Mouse (Mus musculus): ENCODE data around the gene Iqschfp. TPM values are rescaled to one million over a fixed set of nuclear protein-coding genes. Genes with fewer than 3 reads are reported as not detected.

Iqschfp gene
- total RNA-seq, 2 experiments from 2014 or later: 9.0 to 14.8 TPM

DNA sequence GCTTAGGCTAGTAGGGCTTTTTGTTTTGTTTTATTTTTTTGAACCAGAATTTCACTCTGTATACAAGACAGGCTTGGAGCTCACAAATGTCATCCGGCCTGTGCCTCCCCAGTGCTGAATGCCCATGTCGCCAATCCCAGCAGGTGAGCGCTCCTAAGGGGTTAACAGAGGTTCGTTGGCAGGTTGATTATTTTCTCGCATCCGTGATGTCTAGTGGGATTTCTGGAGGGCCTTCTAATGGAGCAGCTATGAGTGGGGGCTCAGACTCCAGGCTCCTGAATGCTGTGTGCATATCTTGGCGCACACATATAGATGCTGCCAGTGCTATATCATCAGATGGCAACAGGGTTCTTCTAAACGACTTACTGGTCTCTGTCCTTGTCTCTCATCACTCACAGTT lies 682.5 kb downstream of the Iqschfp start:
- intact Hi-C loops (cut with DNase I): no loop called here
- no peak for DNase-seq (ENCODE audit: low spot score in 2 of 2)

DNA sequence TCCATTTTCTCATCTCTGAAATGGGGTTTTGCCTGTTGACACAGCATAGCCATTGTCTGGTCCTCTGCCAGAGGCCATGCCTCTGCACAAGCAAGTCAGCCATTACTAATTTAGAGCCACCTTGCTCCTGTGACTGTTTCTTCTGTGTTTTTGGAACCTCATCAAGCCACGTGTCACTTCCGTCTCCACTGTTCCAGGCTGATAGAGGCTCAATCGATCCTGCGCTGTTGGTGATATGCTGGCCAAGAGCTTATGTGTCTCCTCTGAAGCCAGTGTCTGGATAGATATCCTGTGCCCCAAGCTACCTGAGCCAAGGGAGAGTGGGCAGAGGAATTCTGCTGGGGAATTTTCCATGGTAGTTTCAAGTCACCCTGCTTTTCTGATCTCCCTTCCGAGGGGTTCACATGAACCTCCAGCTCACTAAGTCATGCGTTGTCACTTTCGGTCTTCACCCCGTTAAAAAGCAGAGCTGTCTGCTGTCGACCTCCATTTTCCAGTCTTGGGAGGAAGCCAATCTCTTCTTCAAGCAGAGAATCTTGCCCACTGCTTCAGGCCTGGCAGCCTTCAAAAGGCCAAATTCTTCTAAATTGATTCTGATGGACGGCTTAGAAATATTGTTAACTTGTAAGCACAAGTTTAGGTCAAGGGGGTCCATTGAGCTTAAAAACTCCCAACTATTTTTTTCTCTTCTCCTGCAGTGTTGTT lies 683.8 kb downstream of the Iqschfp start:
- intact Hi-C loops (cut with DNase I): loop anchor here (2.0 to 5.0 kb wide), 2 partner anchors 33 to 102 kb away; no protein-coding TSS in a partner anchor
- peak in 1 of 2 experiments; percentile 57 for DNase-seq (ENCODE audit: low spot score in 2 of 2)

DNA sequence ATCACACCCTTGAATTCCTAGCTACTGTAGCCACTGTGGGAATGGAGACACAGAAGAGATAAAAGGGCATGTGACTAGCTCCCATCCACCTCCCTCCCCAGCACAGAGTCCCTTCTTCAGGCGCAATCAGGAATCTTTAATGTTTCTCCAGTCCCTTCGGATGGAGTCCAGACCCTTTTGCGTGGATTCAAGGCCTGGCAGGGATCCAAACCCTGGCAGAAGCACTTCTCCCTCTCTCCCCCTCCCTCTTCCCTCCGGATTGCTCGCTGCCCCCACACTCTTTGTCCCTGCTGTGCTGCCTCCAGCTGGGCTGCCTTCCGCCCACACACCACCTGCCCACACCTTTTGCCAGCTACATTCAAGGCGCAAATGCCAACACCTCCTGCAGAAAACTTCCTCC lies 684.4 kb downstream of the Iqschfp start:
- DNase-seq (ENCODE audit: low spot score in 2 of 2): peak; percentile 90 to 96
- intact Hi-C loops (cut with DNase I): loop anchor here (2.0 to 5.0 kb wide), 2 partner anchors 32 to 101 kb away; no protein-coding TSS in a partner anchor

DNA sequence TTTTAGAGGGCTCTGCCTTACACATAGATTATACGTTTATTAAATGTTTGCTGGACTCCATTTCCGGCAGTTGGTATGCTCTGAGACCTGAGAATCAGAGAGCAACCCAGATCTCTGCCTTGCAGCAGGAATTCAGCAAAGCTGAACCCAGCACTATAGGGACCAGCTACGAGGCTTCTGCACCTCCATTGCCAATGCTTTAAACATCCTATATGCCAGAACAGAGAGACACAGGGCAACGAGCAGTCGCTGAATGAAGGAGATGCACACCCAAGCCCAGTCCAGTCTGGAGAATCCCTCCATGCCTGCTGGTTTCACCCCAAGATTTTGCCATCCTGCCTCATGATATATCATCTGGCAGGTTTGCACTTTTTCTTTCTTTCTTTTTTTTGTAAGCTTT lies 684.9 kb downstream of the Iqschfp start:
- intact Hi-C loops (cut with DNase I): loop anchor here (2.0 to 5.0 kb wide), 2 partner anchors 32 to 100 kb away; no protein-coding TSS in a partner anchor
- no peak for DNase-seq (ENCODE audit: low spot score in 2 of 2)

DNA sequence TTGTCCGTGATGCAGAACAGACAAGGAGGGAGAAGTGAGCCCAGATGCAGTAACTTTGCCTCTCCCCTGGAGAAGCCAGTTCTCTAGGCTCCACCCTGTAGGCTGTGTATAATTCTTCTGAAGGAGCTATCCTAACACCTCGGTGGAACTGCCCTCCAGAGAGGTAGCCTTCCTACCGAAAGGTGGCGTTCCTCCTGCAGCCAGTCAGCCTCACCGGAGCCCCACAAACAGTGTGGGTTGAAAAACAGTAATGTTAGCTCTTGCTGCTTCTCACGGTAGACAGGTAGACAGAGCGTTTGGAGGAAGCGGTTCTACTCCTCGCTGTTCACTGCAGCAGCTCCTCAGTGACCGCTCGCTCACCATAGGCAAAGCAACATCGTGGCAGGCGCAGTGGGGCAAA lies 689.6 kb downstream of the Iqschfp start:
- no peak for DNase-seq (ENCODE audit: low spot score in 2 of 2)
- intact Hi-C loops (cut with DNase I): no loop called here

DNA sequence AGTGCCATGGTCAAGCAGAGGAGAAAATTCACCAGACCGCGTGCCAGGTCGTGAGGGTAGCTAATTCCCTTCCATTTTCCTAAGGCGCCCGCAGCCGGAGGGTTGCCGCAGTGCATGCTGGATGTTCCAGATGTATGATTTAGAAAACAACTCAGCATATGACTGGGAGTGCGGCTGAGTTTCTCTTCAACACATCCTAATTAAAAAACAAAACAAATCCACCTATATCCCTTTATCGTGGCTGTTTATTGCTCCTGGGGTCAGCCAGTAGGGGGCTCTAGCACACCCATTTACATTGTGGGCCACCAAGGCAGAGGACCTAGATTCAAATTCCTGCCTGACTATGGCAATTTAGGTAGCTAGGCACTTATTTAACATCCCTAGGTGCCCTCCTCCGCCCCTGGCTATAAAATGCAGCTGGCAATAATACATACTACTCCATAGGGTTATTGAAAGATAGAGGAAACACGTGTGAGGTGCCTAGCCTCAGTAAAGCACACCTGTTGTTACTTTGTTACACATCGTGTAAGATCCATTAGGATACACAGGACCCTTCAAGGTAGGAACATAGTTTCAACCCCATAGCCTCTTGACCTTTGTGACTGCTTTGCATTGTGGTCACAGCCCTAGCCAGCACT lies 690.2 kb downstream of the Iqschfp start:
- intact Hi-C loops (cut with DNase I): no loop called here
- no peak for DNase-seq (ENCODE audit: low spot score in 2 of 2)

DNA sequence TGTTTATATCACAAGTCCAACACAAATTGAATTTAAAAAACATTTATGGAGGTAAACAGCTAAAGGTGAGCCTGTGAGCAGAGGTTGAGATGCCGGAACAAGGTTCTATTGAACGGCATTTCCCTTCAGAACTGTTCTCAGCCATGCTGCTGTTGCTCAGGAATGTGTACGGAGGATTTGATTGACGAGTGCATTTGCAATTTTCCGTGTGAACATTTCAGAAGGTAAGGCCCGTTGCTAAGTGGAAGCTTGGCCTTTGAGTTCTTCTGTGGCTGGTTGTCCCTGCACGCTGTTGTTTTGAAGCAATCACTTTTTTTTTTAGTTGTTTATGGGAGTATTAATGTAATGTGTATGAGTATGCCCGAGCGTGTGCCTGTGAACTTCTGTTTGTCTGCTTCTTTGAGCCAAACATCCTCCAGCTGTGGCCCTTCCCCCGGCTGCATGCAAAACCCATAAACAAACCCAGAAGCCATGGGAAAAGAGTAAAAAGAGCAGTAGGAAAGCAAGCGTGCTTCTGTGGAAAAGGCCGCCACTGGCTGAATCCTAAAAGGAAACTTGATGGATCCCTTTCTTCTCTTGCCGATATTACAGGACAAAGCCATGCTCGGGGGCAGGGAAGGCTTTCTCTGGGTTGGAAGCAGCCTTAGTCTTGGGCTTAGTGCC lies 691.1 kb downstream of the Iqschfp start:
- no peak for DNase-seq (ENCODE audit: low spot score in 2 of 2)
- intact Hi-C loops (cut with DNase I): no loop called here

DNA sequence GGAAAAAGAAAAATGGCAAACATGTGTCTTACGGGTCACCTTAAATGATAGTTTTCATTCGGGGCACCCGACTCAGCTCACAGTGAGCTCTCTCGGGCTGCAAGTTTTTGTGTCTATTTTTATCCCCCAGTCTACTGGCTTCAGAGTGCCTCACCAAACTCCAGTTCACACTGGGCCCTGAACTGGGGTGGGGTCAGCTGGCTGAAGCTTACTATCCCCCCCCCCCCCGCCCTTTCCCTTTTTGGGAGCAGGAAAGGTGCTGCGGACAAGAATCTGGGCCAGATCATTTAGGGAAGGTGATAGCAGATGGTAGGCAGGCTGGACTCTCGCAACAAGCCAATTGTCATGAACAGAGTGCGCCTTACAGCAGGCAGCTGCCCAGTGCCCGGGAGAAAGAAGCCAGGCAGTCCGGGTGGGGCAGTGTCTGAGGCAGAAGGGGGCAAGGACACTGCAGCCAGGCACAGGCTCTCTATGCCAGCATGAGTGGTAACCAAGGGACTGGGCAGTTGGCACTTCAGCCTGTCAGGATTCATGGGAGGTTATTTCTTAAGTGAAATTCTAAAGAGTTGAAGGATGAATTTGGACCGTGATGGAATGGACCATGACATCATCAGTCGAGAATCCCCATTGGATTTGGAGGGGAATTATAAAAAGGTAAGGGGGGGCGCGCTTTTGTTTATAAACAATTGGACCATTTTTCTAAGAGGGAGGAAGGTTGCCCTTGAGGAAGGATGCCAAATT lies 691.9 kb downstream of the Iqschfp start:
- intact Hi-C loops (cut with DNase I): no loop called here
- DNase-seq (ENCODE audit: low spot score in 2 of 2): peak in 1 of 2 experiments; percentile 24

DNA sequence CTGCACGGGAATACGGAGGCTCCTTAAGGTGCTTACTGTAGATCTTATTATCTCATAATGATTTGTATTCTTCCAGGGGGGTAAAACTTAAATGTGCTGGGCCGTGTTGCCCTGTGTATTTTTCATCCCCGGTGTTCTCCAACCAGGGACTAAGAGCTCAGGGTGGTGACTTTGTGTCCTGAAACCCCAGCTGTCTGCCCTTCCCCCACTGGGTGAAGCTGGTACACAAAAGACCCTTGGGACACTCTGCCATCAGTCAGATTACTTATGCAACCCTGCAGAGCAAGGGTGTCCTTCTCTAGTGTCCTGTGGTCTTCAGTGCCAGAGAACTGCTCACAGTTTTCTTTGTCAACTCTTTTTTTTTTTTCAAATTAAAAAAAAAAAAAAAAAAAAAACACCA lies 693.2 kb downstream of the Iqschfp start:
- no peak for DNase-seq (ENCODE audit: low spot score in 2 of 2)
- intact Hi-C loops (cut with DNase I): no loop called here

DNA sequence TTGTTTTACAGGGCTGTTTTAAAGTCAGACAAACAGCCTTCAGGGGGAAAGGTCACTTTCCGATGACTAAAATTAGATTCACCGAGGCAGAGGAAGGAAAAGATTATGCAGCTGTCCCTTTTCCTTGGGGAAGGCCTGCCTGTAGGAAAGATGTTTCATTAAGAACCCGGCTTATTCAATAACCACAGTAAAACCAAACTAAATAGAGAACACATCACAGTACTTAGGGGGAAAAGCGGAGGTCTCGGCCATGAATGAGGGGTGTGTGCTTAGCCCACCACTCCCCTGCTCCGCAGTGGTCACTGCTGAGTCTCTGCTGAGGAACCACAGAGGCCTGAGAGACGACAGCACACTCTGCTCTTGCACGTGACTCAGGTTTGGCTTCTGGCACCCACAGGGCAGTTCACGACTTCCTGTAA lies 694.6 kb downstream of the Iqschfp start:
- DNase-seq (ENCODE audit: low spot score in 2 of 2): no peak
- intact Hi-C loops (cut with DNase I): no loop called here

DNA sequence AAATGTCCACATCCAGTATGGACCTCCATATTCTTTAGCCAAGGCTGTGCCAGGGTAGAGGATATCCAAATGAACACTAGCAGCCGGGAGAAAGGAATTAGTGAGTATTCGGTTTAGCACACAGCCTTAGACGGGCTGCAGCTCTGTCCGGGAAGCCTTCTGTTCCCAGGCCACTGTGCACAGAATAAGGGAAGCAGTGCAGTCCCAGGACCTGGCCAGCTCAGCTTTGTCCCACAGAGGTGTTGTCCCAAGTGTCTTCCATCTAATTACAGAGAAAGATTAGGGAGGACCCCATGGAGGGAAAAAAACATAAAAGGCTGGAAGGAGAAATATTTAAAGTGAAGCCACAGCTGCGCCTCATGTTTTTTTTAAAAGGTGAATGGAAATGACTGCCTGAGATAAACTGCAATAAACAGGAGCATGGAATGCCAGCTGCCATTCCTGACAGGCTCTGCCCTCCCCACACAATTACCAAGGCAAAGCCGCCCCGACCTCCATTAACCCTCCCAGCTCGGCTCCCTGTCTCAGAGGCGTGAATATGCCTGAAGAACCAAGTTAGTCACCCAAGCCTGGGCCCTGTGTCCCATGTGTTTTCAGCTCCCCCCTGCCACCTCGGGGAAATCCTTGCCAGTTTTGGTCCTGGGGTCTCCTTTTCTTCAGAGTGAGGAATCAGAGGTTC lies 695.7 kb downstream of the Iqschfp start:
- intact Hi-C loops (cut with DNase I): no loop called here
- DNase-seq (ENCODE audit: low spot score in 2 of 2): no peak

DNA sequence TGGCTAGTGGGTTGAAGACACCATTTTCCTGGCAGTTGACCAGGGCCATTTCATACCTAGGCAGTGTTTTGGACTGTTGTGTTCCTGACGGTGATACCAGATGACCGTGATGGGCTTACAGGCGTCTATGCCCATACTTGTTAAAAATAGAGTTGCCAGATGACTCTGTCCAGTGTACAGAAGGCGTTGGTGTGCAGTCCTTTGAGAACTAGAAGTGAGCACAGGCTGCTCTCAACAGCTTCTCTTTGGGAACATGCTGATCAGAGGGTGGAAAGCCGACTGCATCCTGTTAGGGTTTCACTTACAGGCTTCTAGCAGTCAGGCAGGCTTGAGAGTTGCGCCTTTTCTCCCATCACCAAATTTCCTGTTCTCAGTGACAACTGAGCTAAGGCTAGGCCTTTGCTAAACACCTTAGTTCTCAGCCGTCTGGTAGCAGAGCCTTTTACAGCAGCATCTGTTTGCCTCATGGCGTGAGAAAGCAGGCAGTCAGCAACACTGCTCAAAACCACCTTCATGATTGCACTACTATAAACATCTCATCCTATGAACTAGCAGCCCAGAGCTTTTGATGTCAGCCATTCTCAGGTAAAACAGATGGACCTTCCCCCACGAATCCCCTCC lies 697.3 kb downstream of the Iqschfp start:
- intact Hi-C loops (cut with DNase I): no loop called here
- DNase-seq (ENCODE audit: low spot score in 2 of 2): peak in 1 of 2 experiments; percentile 59

DNA sequence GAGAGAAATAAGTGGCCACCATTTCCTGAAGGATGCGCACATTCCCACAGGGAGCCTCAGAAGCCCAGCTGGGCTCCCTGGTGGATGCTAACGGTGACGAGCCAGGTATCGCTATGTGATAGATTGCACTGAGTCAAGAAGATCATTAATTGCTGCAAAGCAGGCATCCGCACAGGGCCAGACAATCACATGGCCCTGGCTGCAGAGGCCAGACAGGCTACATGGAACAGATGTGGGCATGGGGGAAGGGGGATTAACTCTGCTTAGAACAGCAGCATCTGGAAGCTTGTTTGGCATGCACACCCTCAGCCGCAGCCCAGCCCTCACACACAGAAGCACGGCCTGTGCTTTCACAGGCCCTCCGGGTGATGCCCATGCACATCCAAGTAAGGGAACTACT lies 698.4 kb downstream of the Iqschfp start:
- no peak for DNase-seq (ENCODE audit: low spot score in 2 of 2)
- intact Hi-C loops (cut with DNase I): no loop called here

DNA sequence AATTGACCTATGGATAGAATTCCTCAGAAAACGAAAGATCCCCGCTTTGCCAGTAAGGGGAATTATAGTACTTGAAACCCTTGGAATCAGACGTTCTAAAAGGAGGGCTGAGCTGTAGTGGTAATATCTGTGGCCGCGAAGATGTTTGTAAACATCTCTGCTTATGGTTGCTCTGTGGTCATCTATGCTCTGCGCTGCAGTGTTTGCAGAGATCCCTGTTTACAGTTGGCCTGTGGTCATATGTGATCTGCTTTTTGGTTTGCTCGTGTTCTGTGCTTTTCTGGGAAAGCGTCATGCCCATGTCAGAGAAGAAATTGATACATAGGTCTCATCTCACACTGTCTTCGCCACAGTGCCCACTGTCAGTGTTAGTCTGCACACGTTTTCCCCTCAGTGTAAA lies 700.5 kb downstream of the Iqschfp start:
- intact Hi-C loops (cut with DNase I): loop anchor here (2.0 kb wide), 1 partner anchor 14 kb away; no protein-coding TSS in a partner anchor
- no peak for DNase-seq (ENCODE audit: low spot score in 2 of 2)

DNA sequence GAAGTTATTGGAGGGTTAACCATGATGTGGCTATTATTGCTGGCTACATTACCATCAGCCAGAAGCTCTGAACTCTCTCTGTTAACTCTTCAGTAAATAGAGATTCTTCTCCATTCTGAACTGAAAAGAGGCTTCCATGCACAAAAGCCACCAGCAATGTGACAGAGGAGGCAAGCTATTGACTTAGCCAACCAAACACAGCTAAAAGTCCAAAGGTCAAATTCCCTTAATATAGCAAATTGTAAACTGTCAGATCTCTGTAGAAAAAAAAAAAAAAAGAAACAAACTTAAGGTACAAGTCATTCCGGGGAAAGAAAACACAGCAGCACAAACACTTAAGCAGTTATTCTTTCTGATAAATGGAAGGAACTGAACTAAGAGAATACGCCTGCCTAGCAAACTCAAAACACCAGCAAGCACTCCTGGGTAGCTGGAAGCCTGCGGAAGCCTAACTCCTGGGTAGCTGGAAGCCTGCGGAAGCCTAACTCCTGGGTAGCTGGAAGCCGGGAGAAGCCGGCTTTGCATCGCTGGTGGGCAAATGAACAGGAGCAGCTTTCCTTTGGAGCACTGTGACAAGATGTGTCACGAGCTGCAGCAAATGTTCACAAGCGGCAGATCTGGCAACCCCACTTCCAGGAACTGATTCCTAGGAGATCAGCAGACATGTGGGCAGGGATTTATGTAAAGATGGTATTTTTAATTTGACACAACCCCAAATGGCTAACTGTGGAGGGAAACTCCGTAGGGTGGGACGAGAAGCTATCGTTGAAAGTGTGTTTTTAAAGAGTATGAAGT lies 701.2 kb downstream of the Iqschfp start:
- peak in 1 of 2 experiments; percentile 93 for DNase-seq (ENCODE audit: low spot score in 2 of 2)
- intact Hi-C loops (cut with DNase I): loop anchor here (2.0 kb wide), 1 partner anchor 14 kb away; no protein-coding TSS in a partner anchor

DNA sequence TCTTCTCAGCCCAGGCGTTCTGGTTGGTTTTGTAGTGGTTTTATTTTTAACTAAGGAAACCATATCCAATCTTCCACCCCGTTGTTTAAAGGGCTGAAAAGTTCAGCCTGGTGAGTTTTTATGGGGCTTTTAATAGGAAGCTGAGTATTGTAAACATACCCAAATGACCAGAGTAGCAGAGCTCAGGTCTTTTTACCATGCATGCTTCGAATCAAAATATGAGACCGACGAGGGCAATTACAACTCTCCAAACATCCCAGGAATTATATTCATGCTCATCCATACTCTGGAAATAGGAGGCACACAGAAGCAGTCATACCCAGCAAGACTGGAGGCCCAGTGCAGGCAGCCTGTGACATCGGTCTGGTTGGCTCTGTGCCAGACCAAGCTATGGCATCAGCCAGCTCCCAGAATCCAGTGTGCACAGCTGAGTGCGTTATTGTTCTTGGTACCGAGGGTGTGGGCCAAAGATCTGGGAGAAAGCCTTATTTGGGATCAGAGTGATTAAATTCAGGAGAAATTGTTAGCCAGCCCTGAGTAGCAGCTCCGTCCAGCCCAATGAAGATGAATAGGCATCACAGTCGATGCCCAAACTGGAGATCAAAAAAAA lies 703.4 kb downstream of the Iqschfp start:
- no peak for DNase-seq (ENCODE audit: low spot score in 2 of 2)
- intact Hi-C loops (cut with DNase I): no loop called here

DNA sequence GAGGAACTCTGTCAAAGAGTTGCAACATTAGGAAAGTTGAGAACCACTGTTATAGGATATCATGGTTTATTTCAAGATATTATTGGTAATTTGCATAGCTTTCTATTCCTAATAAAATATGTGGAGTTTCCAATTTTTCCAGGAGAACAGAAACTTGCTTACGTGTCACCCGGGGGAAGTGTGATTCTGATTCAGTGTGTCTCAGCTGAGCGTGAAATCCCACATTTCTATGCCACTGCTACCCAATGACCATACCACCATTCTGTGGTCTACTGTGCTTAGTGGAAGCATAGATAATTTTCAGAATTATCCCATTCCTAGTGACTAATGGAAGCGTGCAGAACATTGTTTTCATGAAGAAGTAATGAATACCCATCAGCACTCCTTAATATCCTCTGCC lies 704.9 kb downstream of the Iqschfp start:
- peak in 1 of 2 experiments; percentile 72 for DNase-seq (ENCODE audit: low spot score in 2 of 2)
- intact Hi-C loops (cut with DNase I): no loop called here

DNA sequence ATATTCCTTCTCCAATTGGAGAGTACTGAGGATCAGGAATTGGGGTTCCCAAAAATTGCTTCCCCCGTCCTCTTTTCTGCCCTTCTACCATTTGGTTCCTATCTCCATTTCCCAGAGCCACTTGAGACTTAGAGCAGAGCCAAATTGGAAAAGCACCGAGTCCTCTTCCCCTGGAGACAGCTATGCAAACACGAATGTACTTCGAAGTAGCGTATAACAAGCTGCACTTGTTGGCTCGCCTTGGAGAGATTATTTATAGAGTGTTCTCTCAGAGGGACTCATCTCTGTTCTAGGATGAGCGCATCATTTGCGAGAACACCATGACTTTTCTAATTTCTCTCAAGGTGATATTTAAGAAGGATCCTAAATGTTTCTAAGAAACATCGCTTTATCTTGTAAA lies 710.9 kb downstream of the Iqschfp start:
- intact Hi-C loops (cut with DNase I): no loop called here
- peak in 1 of 2 experiments; percentile 79 for DNase-seq (ENCODE audit: low spot score in 2 of 2)
